Mouse (Mus musculus) splenic B cell, adult 2 months (primary cell): ENCODE measurements at regions not wholly inside any gene's neighbourhood (a gene's known extent, or its start where the extent isn't known, plus 50 kb on each side); places are given as distances from the start of the nearest gene placed in this dataset.

Source experiments
- DNase-seq: peaks from one replicate; pipeline ENCODE4 v3.0.0-alpha.2; 2011; ENCODE audit warnings: low read depth, low spot score
- H3K27me3 ChIP-seq: 2 replicates; pipeline ENCODE4 v1.6.1; 2012; ENCODE audit warnings: mild to moderate bottlenecking, low read length, moderate library complexity, mixed read lengths; ENCODE audit not compliant: control insufficient read depth, poor library complexity, insufficient read depth, severe bottlenecking
- H3K36me3 ChIP-seq: 2 replicates; pipeline ENCODE4 v1.6.1; 2012; ENCODE audit warnings: mild to moderate bottlenecking, low read length, moderate library complexity, mixed read lengths; ENCODE audit not compliant: control insufficient read depth, poor library complexity, insufficient read depth, severe bottlenecking

- Histone ChIP-seq H3K27me3 (no peaks in the 10 kb centered on the region), H3K36me3 (no peaks in the 10 kb centered on the region)
- DNase-seq = no peak
These were observed 79.4 kb downstream of the Zfp281 start for GRCm38 (mm10) chr1:136704139-136704538.

DNA sequence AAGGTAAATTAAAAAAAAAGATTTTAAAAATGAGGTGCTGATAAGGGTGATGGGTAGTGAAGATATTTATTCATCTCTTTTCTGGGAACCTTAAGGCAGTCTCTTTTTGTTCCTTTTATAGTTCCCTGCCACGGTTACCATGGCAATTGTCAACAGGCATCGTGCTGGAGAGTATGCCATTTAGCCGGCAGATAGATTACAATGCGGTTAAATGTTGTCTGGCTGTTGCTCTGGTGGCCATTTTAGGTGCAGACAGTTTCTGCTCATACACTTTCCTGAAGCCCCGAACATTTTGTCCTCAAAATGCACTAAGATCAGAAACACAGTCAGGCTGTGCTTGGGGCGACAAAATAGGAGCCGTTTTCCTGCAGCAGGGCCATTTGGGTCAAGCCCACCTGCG lies 81.8 kb downstream of the Zfp281 start:
- H3K27me3 ChIP-seq = no peaks in the 10 kb centered on the region
- no peaks in the 10 kb centered on the region for H3K36me3 ChIP-seq

DNA sequence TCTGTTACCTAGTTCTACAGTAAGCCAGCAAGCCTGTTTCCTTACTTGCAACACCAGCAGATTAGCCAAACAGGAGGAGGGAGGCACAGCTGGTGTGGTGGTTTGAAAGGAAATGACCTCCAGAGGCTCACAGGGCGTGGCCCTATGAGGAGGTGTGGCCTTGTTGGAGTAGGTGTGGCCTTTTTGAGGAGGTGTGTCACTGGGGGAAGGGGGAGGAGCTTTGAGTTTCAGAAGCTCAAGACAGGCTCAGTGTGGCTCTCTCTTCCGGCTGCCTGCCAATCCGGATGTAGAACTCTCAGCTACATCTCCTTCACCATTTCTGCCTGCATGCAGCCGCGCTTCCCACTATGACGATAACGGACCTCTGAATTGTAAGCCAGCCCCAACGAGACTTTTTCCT lies 82.7 kb downstream of the Zfp281 start:
- peak; percentile 48 for DNase-seq
- Histone ChIP-seq H3K27me3 (no peaks in the 10 kb centered on the region), H3K36me3 (no peaks in the 10 kb centered on the region)

More for the DNA sequence above, 81.8 kb downstream of the Zfp281 start:
- no peak for DNase-seq

DNA sequence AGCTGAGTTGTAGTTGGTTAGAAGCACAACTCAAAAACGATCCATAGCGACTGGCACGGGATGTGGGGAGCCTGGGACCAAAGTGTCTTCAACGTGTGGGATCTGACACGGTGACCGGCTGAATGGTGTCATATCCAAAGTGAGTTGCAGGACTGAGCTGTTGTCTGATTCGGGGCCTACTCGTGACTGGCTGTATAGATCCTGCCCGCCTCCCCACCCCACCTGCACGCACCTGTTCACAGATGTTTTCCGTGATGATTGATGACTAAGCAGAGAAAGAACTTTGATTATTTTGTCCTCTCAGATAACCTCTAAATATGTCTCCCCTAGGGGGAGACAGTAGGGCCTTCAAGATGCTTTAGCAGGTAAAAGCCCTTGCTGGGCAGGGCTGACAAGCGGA lies 83.2 kb downstream of the Zfp281 start:
- H3K27me3 ChIP-seq = no peaks in the 10 kb centered on the region
- H3K36me3 ChIP-seq = no peaks in the 10 kb centered on the region
- no peak for DNase-seq

GRCm38 (mm10) chr1:136710196-136710595 lies 85.5 kb downstream of the Zfp281 start:
- Histone ChIP-seq H3K27me3 (no peaks in the 10 kb centered on the region), H3K36me3 (no peaks in the 10 kb centered on the region)
- DNase-seq = no peak

GRCm38 (mm10) chr1:136711243-136711642 lies 86.5 kb downstream of the Zfp281 start:
- no peaks in the 10 kb centered on the region for H3K36me3 ChIP-seq
- no peak for DNase-seq
- H3K27me3 ChIP-seq = no peaks in the 10 kb centered on the region

GRCm38 (mm10) chr1:136714077-136714476 lies 89.4 kb downstream of the Zfp281 start:
- DNase-seq = no peak
- Histone ChIP-seq H3K27me3 (no peaks in the 10 kb centered on the region), H3K36me3 (no peaks in the 10 kb centered on the region)

GRCm38 (mm10) chr1:136714987-136715386 lies 90.3 kb downstream of the Zfp281 start:
- no peak for DNase-seq
- no peaks in the 10 kb centered on the region for H3K36me3 ChIP-seq
- H3K27me3 ChIP-seq = no peaks in the 10 kb centered on the region

DNA sequence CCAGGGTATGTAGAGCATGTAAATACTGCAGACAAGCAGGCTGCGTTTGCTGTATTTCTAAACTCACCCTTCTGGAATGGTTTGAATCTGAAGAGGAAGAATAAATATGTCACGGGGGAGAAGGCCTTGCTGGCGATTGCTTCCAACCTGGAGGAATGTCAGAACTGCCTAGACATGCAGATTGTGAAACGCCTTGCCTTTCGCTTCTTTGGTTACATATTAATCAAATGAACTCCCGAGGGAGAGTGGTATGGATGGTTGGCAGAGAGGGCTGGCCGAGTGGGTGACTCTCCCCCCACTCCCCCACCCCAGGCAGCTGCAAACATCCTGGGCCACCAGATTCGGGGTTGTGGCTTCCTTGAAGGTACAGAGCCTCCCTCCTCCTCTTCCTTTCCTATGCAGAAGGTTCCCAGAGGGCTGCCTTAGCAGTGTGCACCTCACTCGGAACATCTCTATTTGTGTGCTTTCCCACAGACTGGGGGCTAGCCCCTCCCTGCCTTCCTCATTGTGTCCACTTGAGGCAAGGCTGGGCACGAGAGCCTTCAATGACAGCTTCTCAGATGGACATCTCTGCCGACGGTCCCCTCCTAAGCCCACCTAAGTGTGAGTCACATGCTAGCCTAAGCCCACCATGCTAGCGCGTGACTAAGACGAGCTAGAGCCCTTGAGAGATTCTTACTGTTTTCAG lies 93.3 kb downstream of the Zfp281 start:
- H3K36me3 ChIP-seq = no peaks in the 10 kb centered on the region
- H3K27me3 ChIP-seq = no peaks in the 10 kb centered on the region
- DNase-seq = no peak

- Histone ChIP-seq H3K36me3 (no peaks in the 10 kb centered on the region), H3K27me3 (no peaks in the 10 kb centered on the region)
- no peak for DNase-seq
These were observed 99.2 kb downstream of the Zfp281 start for GRCm38 (mm10) chr1:136723839-136724443.

GRCm38 (mm10) chr1:136725242-136725641 lies 100.5 kb downstream of the Zfp281 start:
- no peaks in the 10 kb centered on the region for H3K36me3 ChIP-seq
- no peaks in the 10 kb centered on the region for H3K27me3 ChIP-seq
- DNase-seq = no peak

GRCm38 (mm10) chr1:136726145-136726935 lies 101.6 kb downstream of the Zfp281 start:
- peak; percentile 69 for DNase-seq
- H3K36me3 ChIP-seq = no peaks in the 10 kb centered on the region
- no peaks in the 10 kb centered on the region for H3K27me3 ChIP-seq

GRCm38 (mm10) chr1:136727868-136728631 lies 103.3 kb downstream of the Zfp281 start:
- no peaks in the 10 kb centered on the region for H3K27me3 ChIP-seq
- no peak for DNase-seq

DNA sequence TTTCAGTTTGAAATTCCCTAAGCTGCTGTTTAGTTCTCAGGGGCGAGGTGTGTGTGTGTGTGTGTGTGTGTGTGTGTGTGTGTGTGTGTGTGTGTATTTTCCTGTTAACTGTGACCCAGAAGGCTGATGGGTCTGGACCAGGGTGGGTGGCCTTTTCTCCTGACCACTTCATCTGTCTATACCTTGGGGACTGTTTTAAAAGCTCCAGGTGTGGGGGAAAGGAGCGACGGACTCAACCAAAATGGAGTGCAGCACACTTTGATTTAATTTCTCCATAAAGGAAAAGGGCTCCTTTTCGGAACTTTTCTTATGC lies 103.9 kb downstream of the Zfp281 start:
- H3K36me3 ChIP-seq = no peaks in the 10 kb centered on the region
- no peaks in the 10 kb centered on the region for H3K27me3 ChIP-seq
- no peak for DNase-seq

More at GRCm38 (mm10) chr1:136727868-136728631, 103.3 kb downstream of the Zfp281 start:
- no peaks in the 10 kb centered on the region for H3K36me3 ChIP-seq

GRCm38 (mm10) chr1:136730638-136731037 lies 105.9 kb downstream of the Zfp281 start:
- no peak for DNase-seq
- Histone ChIP-seq H3K36me3 (no peaks in the 10 kb centered on the region), H3K27me3 (no peaks in the 10 kb centered on the region)
